Mouse (Mus musculus): ENCODE results near the gene Jmjd6.

DNA sequence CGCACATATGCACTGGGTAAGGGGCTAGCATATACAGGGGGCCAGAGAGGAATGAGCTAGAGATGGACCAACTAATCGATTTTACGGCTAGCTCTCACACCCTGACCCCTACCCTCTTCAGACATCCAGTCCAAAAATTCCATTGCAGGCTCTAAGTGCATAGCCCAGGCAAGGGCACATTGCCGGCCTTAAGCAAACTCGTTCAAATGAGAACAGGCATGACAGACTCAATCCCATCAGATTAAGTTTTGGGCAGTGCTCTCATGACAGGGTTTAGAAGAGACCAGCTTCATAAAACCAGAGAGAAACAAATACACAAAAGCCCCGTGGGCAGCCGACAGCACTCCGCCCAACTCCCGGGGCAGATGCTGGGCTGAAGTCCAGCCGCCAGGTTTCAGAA, 21.0 kb downstream of the Jmjd6 start:
- TF ChIP-seq CTCF (IDR thresholded peaks at IDR 0.05; ENCODE audit: borderline replicate concordance, extremely low read depth, insufficient read depth, insufficient read length) (no peak), POLR2A (IDR thresholded peaks at IDR 0.05; ENCODE audit: borderline replicate concordance, extremely low read depth, insufficient read depth, insufficient read length, poor library complexity, severe bottlenecking) (no peak)
